Mouse (Mus musculus): ENCODE results near the gene Rangap1. TPM values are rescaled to one million over a fixed set of nuclear protein-coding genes. Genes with fewer than 3 reads are reported as not detected.

The Rangap1 gene
- polyA plus RNA-seq, 2 experiments: 74.3 to 83.7 TPM

DNA sequence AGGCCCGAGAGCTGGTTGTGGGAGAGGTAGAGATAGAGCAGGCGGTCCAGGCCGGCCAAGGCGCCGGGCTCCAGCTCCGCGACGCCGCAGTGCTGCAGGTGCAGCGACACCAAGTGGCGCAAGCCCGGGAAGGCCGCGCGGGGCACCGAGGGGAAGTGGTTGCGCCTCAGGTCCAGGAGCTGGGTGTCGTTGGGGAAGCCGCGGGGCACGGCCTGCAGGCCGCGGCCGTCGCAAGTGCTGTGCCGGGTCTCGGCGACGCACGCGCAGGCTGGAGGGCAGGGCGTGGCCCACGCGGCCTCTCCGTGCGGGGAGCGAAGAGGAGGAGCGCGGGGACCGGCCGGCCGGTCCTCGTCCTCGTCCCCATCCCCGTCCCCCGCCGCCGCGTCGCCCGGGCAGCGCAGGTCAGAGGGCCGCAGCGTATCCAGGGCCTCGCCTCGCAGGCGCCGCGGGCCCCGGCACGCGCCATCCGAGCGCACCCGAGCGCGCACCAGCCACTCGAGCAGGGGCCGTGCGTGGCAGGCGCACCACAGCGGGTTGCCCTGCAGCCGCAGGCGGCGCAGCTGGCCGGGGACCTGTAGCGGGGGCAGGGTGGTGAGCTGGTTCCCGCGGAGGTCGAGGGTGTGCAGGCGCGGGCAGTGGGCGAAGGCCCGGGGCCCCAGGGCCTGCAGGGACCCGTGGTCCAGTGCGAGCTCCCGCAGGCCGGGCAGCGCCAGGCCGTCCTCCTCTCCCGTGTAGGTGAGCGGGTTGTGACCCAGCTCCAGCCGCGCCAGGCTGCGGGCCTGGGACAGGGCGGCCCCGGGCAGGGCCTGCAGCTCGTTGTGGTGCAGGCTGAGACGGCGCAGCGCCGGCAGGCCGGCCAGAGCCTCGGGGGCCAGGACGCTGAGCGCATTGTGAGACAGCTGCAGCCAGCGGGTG lies 51.1 kb downstream of the Rangap1 start:
- Histone ChIP-seq H3K36me3 (ENCODE audit: control insufficient read depth, insufficient read depth, low read length) (no peaks in the 10 kb centered on the region; the same call in 1 of the 2 replicates), H3K4me1 (ENCODE audit: control insufficient read depth, insufficient read depth, low read length) (peaks cover 17% of the 10 kb centered on the region; the same call in 1 of the 2 replicates), H3K27ac (replicated peaks; ENCODE audit: low read depth, low read length) (peak overlapping the region; percentile 33; the same call in 1 of the 2 replicates), H3K4me3 (replicated peaks; ENCODE audit: low read length) (peak overlapping the region; percentile 59), H3K27me3 (ENCODE audit: control insufficient read depth, insufficient read depth, low read length) (peaks cover 21% of the 10 kb centered on the region), H3K9me3 (ENCODE audit: control insufficient read depth, low read length) (no peaks in the 10 kb centered on the region), H3K4me2 (replicated peaks; ENCODE audit: low read depth, low read length, severe bottlenecking) (peak overlapping the region; percentile 93), H3K9ac (ENCODE audit: low read depth, low read length, severe bottlenecking) (peak overlapping the region; percentile 81)
- TF ChIP-seq POLR2A (IDR thresholded peaks at IDR 0.05; ENCODE audit: borderline replicate concordance, extremely low read depth, insufficient read depth, insufficient read length): no peak
- WGBS: 3% methylated on average over 52 of the region's 107 CpGs
- ATAC-seq (ENCODE audit: low FRiP score, low read depth) (peak; percentile 85), DNase-seq (ENCODE audit: low spot score) (peak; percentile 68)

DNA sequence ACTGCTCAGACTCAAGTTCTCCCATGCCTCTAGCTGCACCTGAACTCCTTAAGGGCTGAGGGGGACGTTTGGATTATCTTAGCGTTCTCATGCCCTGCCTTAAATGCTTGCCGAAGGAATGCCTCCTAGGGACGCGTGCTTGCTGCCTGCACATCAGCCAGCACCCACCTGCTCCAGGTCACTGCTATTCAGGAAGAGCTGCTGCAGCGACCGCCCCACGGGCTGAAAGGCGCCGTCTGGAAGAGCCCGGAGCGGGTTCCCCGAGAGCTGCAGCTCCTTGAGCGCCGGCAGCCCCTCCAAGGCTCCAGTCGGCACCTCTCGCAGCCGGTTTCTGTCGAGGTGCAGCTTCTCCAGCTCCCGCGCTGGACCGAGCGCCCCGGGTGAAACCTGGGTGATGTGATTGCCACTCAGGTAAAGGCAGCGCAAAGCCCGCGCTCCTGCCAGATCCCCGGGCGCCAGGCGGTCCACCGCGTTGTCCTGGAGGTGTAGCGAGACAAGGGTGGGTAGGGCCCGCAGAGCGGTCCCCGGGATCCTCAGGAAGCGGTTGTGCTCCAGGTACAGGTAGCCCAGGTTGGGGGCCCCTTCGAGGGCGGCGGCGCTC lies 51.9 kb downstream of the Rangap1 start:
- no peaks in the 10 kb centered on the region; the same call in 1 of the 2 replicates for H3K36me3 ChIP-seq (ENCODE audit: control insufficient read depth, insufficient read depth, low read length)
- H3K9me3 ChIP-seq (ENCODE audit: control insufficient read depth, low read length): no peaks in the 10 kb centered on the region
- peak overlapping the region; percentile 59 for H3K4me3 ChIP-seq (replicated peaks; ENCODE audit: low read length)
- H3K27me3 ChIP-seq (ENCODE audit: control insufficient read depth, insufficient read depth, low read length): peaks cover 21% of the 10 kb centered on the region
- H3K4me1 ChIP-seq (ENCODE audit: control insufficient read depth, insufficient read depth, low read length): peaks cover 17% of the 10 kb centered on the region; the same call in 1 of the 2 replicates
- H3K27ac ChIP-seq (replicated peaks; ENCODE audit: low read depth, low read length): peak overlapping the region; percentile 33; the same call in 1 of the 2 replicates
- H3K4me2 ChIP-seq (replicated peaks; ENCODE audit: low read depth, low read length, severe bottlenecking): peak overlapping the region; percentile 93
- no peak for DNase-seq (ENCODE audit: low spot score)
- no peak for TF ChIP-seq POLR2A (IDR thresholded peaks at IDR 0.05; ENCODE audit: borderline replicate concordance, extremely low read depth, insufficient read depth, insufficient read length)
- H3K9ac ChIP-seq (ENCODE audit: low read depth, low read length, severe bottlenecking): peak overlapping the region; percentile 81
- no peak; the same call in 1 of the 2 replicates for ATAC-seq (ENCODE audit: low FRiP score, low read depth)
- WGBS: 5% methylated on average over 30 of the region's 41 CpGs

DNA sequence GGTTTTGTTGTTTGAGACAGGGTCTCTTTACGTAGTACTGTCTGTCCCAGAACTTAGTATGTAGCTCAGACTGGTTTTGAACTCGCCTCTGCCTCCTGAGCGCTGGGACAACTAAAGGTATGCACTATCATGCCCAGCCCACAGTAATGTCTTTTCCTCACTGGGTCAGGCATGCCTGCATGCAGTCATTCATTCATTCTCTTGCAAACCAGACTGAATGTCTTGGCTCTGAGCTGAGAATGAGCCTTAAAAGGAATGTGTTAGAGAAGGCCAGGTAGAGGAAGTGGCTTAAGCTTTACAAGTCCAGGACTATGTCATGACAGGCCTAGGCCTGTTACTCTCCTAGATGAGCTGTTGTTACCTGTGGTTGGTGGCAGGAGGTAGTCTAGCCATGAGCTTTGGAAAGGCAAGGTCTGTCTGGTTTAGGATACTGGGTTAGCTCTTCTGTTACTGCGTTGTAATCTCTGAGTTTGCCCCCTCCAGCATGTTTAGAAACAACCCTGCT lies 65.0 kb downstream of the Rangap1 start:
- Histone ChIP-seq H3K4me2 (replicated peaks; ENCODE audit: low read depth, low read length, severe bottlenecking) (no peak overlapping the region), H3K27ac (replicated peaks; ENCODE audit: low read depth, low read length) (no peak overlapping the region), H3K4me1 (ENCODE audit: control insufficient read depth, insufficient read depth, low read length) (no peaks in the 10 kb centered on the region), H3K9ac (ENCODE audit: low read depth, low read length, severe bottlenecking) (no peak overlapping the region), H3K27me3 (ENCODE audit: control insufficient read depth, insufficient read depth, low read length) (no peaks in the 10 kb centered on the region), H3K9me3 (ENCODE audit: control insufficient read depth, low read length) (no peaks in the 10 kb centered on the region), H3K36me3 (ENCODE audit: control insufficient read depth, insufficient read depth, low read length) (peaks cover 74% of the 10 kb centered on the region), H3K4me3 (replicated peaks; ENCODE audit: low read length) (no peak overlapping the region)
- TF ChIP-seq POLR2A (IDR thresholded peaks at IDR 0.05; ENCODE audit: borderline replicate concordance, extremely low read depth, insufficient read depth, insufficient read length): no peak
- ATAC-seq (ENCODE audit: low FRiP score, low read depth) (no peak), DNase-seq (ENCODE audit: low spot score) (no peak)
- 92% methylated on average over 4 of the region's 4 CpGs for WGBS

DNA sequence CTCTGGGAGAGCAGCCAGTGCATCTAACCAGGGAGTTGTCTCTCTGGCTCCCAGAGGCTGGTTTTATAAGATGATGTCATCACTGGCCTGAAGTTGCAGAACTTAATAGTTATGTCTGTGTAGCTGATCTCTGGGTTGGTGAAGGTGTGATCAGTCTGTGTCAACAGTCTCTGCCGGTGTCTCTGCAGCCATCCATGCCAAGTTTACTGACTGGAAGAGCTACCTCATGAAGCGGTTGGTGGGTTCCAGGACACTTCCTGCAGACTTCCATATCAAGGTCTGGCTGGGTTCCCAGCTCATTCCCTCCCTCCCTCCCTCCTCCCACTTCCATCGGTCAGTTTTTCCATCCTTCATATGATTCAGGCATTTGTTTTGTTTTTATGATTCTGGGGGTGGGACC lies 68.7 kb downstream of the Rangap1 start:
- H3K27ac ChIP-seq (replicated peaks; ENCODE audit: low read depth, low read length): no peak overlapping the region
- H3K4me3 ChIP-seq (replicated peaks; ENCODE audit: low read length): no peak overlapping the region
- WGBS: 88% methylated on average over 3 of the region's 3 CpGs
- H3K27me3 ChIP-seq (ENCODE audit: control insufficient read depth, insufficient read depth, low read length): no peaks in the 10 kb centered on the region
- no peak for TF ChIP-seq POLR2A (IDR thresholded peaks at IDR 0.05; ENCODE audit: borderline replicate concordance, extremely low read depth, insufficient read depth, insufficient read length)
- ATAC-seq (ENCODE audit: low FRiP score, low read depth) (no peak), DNase-seq (ENCODE audit: low spot score) (no peak)
- H3K4me1 ChIP-seq (ENCODE audit: control insufficient read depth, insufficient read depth, low read length): no peaks in the 10 kb centered on the region
- H3K9me3 ChIP-seq (ENCODE audit: control insufficient read depth, low read length): no peaks in the 10 kb centered on the region
- H3K9ac ChIP-seq (ENCODE audit: low read depth, low read length, severe bottlenecking): no peak overlapping the region
- no peak overlapping the region for H3K4me2 ChIP-seq (replicated peaks; ENCODE audit: low read depth, low read length, severe bottlenecking)
- peaks cover 55% of the 10 kb centered on the region for H3K36me3 ChIP-seq (ENCODE audit: control insufficient read depth, insufficient read depth, low read length)

DNA sequence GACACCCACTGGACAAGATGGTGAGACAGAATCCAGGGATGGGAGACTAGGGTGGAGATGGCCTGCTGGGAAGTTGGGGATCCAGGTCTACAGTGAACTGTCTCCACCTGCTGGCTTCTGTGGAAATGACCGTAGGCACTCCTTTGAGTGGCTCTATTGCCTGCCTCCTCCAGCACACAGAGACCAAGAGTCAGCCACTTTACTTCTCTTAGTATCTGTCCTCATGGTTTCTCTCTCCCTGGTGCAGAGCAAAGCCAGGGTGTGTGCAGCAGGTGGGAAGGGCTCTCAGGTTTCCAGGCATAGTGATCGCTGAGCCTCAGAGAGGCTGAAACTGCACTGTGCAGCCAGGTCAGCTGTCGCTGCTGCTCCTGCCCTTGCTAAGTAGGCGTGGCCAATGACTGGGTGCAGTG lies 75.1 kb downstream of the Rangap1 start:
- H3K4me1 ChIP-seq (ENCODE audit: control insufficient read depth, insufficient read depth, low read length): 0 out of 2 replicates have a peak, but pooled peaks cover under 1% of the 10 kb centered on the region
- ATAC-seq (ENCODE audit: low FRiP score, low read depth): peak; percentile 74
- no peak for TF ChIP-seq POLR2A (IDR thresholded peaks at IDR 0.05; ENCODE audit: borderline replicate concordance, extremely low read depth, insufficient read depth, insufficient read length)
- no peak overlapping the region for H3K4me3 ChIP-seq (replicated peaks; ENCODE audit: low read length)
- H3K27ac ChIP-seq (replicated peaks; ENCODE audit: low read depth, low read length): no peak overlapping the region
- peaks cover 49% of the 10 kb centered on the region for H3K36me3 ChIP-seq (ENCODE audit: control insufficient read depth, insufficient read depth, low read length)
- WGBS: 79% methylated on average over 4 of the region's 4 CpGs
- no peaks in the 10 kb centered on the region for H3K27me3 ChIP-seq (ENCODE audit: control insufficient read depth, insufficient read depth, low read length)
- no peak overlapping the region for H3K9ac ChIP-seq (ENCODE audit: low read depth, low read length, severe bottlenecking)
- H3K9me3 ChIP-seq (ENCODE audit: control insufficient read depth, low read length): no peaks in the 10 kb centered on the region
- H3K4me2 ChIP-seq (replicated peaks; ENCODE audit: low read depth, low read length, severe bottlenecking): no peak overlapping the region
- DNase-seq (ENCODE audit: low spot score): peak; percentile 71

Measured in limb, embryonic 14.5 days (tissue).